Mouse (Mus musculus) hindbrain, embryonic 13.5 days (tissue): ENCODE results near the gene Pdcl3. TPM values are rescaled to one million over a fixed set of nuclear protein-coding genes. Genes with fewer than 3 reads are reported as not detected.
"Not testable (repeated sequence)": the region's sequence is repeated elsewhere in the genome, so short reads cannot be mapped to it uniquely, and the experiment has no call there.

Experiments
- ATAC-seq: fragments of 200-750 bp; cut with Nextera tagmentation; 2 replicates; pipeline ENCODE4 v1.8.0; 2017; ENCODE audit warnings: moderate TSS enrichment; ENCODE audit not compliant: low FRiP score
- H3K27ac ChIP-seq: fragments of 300-500 bp; sonication (generic); 2 replicates; pipeline ENCODE4 v1.5.1; 2015; ENCODE audit warnings: inconsistent platforms, mild to moderate bottlenecking, moderate library complexity
- H3K27me3 ChIP-seq: fragments of 300-500 bp; sonication (generic); 2 replicates; pipeline ENCODE4 v1.6.1; 2015; ENCODE audit warnings: mild to moderate bottlenecking, inconsistent platforms
- H3K36me3 ChIP-seq: fragments of 300-500 bp; sonication (generic); 2 replicates; pipeline ENCODE4 v1.6.1; 2015; ENCODE audit warnings: mild to moderate bottlenecking, inconsistent platforms
- H3K4me1 ChIP-seq: fragments of 300-500 bp; sonication (generic); replicated peaks from 2 replicates; pipeline ENCODE4 v1.6.1; 2015; ENCODE audit warnings: inconsistent platforms
- H3K4me2 ChIP-seq: fragments of 300-500 bp; sonication (generic); 2 replicates; pipeline ENCODE4 v1.6.1; 2015; ENCODE audit warnings: inconsistent platforms, mild to moderate bottlenecking, moderate library complexity
- H3K4me3 ChIP-seq: fragments of 300-500 bp; sonication (generic); 2 replicates; pipeline ENCODE4 v1.5.1; 2015; ENCODE audit warnings: mild to moderate bottlenecking, inconsistent platforms
- H3K9ac ChIP-seq: fragments of 300-500 bp; sonication (generic); 2 replicates; pipeline ENCODE4 v1.6.1; 2015; ENCODE audit warnings: mild to moderate bottlenecking, inconsistent platforms
- H3K9me3 ChIP-seq: fragments of 300-500 bp; sonication (generic); 2 replicates; pipeline ENCODE4 v1.6.1; 2016; ENCODE audit warnings: inconsistent platforms
- WGBS: fragments of 180-500 bp; shearing (Covaris S2); methylation state at CpG from one replicate; pipeline ENCODE4 v1.1.7; 2015; 5-methylcytosine and 5-hydroxymethylcytosine counted together
- polyA plus RNA-seq: library from polyadenylated mRNA; unstranded; fragments of >200 nt; fragmentation: Nextera tagmentation; extraction: Ambion mirVana; gene quantifications from 2 replicates; pipeline ENCODE4 v1.2.1, GENCODE M21; 2015

Gene Pdcl3
- polyA plus RNA-seq, 1 experiment from 2014 or later = 169 TPM

DNA sequence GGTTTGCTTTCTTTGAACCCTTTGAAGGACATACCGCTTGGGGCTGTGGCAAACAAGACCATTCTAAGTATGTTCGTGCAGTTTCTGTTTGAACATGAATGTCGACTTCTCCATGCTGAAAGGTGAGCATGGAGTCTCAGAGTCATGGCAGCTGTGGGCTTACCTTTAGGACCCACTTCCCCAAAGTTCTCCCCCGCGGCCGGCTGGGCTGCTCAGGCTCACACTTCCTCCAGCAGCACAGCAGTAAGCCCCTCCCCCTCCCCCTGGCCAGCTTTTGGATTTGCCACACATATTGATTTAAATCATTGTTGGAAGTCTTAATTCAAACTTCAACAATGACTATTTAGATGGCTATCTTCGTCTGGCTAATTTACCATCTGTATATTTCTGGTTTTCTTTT lies 44.7 kb downstream of the Pdcl3 start:
- H3K36me3 ChIP-seq = no peaks in the 10 kb centered on the region
- H3K4me1 ChIP-seq = peaks cover 8% of the 10 kb centered on the region; the same call in 1 of the 2 replicates
- H3K4me3 ChIP-seq = no peak overlapping the region
- no peaks in the 10 kb centered on the region for H3K9me3 ChIP-seq
- H3K27me3 ChIP-seq = peaks cover 18% of the 10 kb centered on the region; the same call in 1 of the 2 replicates
- no peak overlapping the region for H3K27ac ChIP-seq
- 13% methylated on average over 7 of the region's 7 CpGs for WGBS
- no peak overlapping the region for H3K9ac ChIP-seq
- H3K4me2 ChIP-seq = peak overlapping the region; percentile 43
- ATAC-seq = no peak

DNA sequence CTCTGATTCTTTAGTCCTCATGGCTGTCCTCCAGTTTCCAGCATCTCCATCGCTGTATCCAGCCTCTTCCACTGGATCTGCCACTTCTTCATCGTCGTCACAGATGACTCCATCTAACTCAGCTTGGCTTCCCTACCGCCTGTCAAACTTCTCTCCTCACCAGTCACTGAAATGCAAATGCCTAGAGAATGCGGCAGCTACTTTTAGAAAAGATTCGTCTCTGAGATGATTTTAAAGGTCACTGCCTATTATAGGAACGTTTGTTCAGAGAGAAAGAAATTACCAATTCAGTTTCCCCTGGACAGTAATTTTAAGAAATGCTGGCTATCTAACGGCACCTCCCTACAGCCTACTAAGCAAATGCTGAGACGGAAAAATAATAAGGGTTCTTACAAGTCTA lies 50.4 kb downstream of the Pdcl3 start:
- no peak overlapping the region for H3K27ac ChIP-seq
- no peak for ATAC-seq
- H3K4me3 ChIP-seq = no peak overlapping the region
- no peak overlapping the region for H3K4me2 ChIP-seq
- no peaks in the 10 kb centered on the region for H3K9me3 ChIP-seq
- H3K27me3 ChIP-seq = no peaks in the 10 kb centered on the region
- H3K4me1 ChIP-seq = no peaks in the 10 kb centered on the region
- H3K9ac ChIP-seq = no peak overlapping the region
- 85% methylated on average over 9 of the region's 9 CpGs for WGBS
- no peaks in the 10 kb centered on the region for H3K36me3 ChIP-seq

DNA sequence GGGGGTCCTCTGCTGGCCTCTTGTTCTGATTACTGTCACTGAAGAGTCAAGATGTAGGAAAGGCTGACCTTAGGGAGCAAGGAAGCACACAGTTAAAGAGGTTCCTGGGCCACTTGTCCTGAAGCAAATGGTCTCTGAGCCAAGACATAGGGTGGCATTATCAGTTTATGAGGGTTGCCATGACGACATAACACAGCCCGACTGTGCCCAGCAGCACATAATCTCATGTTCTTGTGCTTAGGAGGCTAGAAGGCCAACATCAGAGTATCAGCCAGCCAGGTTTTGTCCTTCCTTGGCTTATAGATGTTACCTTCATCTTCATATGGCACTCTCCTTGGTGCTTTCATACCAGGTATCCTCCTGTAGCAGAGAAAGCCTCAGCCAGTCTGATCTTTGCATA lies 56.8 kb downstream of the Pdcl3 start:
- Histone ChIP-seq H3K36me3 (no peaks in the 10 kb centered on the region), H3K4me1 (no peaks in the 10 kb centered on the region), H3K9me3 (no peaks in the 10 kb centered on the region), H3K27ac (no peak overlapping the region), H3K4me2 (no peak overlapping the region), H3K9ac (no peak overlapping the region), H3K27me3 (no peaks in the 10 kb centered on the region), H3K4me3 (no peak overlapping the region)
- 78% methylated on average over 2 of the region's 2 CpGs for WGBS
- ATAC-seq = no peak

DNA sequence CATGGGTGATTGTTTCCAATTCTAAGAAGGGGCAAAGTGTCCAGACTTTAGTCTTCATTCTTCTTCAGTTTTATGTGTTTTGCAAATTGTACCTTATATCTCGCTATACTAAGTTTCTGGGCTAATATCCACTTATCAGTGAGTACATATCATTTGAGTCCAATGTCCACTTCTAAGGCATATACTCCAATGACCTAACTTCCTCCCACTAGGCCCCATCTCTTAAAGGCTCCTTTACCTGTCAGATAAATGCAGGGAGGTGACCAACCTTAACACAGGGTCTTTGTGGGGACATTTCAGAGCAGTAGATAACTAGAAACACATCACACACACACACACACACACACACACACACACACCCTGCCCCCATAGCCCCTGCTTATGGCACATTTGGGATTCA lies 59.0 kb downstream of the Pdcl3 start:
- H3K4me1 ChIP-seq, H3K9me3 ChIP-seq, H3K4me3 ChIP-seq, H3K4me2 ChIP-seq, H3K36me3 ChIP-seq, ATAC-seq, H3K27ac ChIP-seq, H3K9ac ChIP-seq, H3K27me3 ChIP-seq: not testable (repeated sequence)
- 97% methylated on average over 1 of the region's 1 CpGs for WGBS

DNA sequence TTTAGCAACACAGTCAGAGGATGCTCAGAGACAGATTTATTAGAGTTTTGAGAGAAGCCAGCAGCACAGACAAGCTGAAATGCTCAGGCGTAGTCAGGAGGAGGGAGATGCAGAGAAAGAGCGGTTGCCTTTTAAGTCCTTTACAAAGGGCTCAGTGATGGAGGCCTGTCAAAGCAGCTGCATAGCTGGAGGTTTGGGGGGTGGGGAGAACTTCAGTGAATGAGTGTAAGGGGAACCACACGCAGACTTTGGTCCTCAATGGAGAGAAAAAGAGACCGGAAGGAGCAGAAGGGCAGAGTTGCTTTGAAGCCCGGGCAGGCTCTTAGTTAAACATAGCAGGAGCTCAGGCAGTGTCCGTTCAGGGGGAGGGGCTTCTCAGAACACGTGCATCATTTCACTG lies 61.3 kb downstream of the Pdcl3 start:
- WGBS = 21% methylated on average over 7 of the region's 7 CpGs
- Histone ChIP-seq H3K4me2 (no peak overlapping the region), H3K4me1 (no peaks in the 10 kb centered on the region), H3K9me3 (peaks cover 5% of the 10 kb centered on the region; the same call in 1 of the 2 replicates), H3K36me3 (no peaks in the 10 kb centered on the region), H3K27me3 (no peaks in the 10 kb centered on the region), H3K9ac (no peak overlapping the region), H3K4me3 (no peak overlapping the region), H3K27ac (no peak overlapping the region)
- ATAC-seq = no peak

Other genes starting within 250 kb of the Pdcl3 start
- gene Lonrf2, start 148.9 kb upstream of the Pdcl3 start, polyA plus RNA-seq = 14.7 and 16.1 TPM in 2 replicates
- gene Chst10, start 87.4 kb upstream of the Pdcl3 start, polyA plus RNA-seq = 48.7 and 51.8 TPM in 2 replicates
- gene Nms, start 46.5 kb upstream of the Pdcl3 start, polyA plus RNA-seq = 1.1 and 2.2 TPM in 2 replicates
- 0.40 and 0.70 TPM in 2 replicates for gene Npas2, start 208.1 kb downstream of the Pdcl3 start, polyA plus RNA-seq